Mouse (Mus musculus) adrenal gland, postnatal 4 days (tissue): ENCODE measurements around the gene Gm18596. TPM values are rescaled to one million over a fixed set of nuclear protein-coding genes. Genes with fewer than 3 reads are reported as not detected.
"Not testable (repeated sequence)": the region's sequence is repeated elsewhere in the genome, so short reads cannot be mapped to it uniquely, and the experiment has no call there.

Experiments
- DNase-seq, 2 experiments: peaks; one replicate each; pipeline ENCODE4 v3.0.0; 2021 to 2022; ENCODE audit warnings: low spot score in 2 of 2, mixed read lengths in 2 of 2
- long read RNA-seq, 2 experiments: library from polyadenylated mRNA; stranded (forward); transcript quantifications; one replicate each; pipeline ENCODE4 v2.0.0; 2021
- total RNA-seq, 2 experiments: library from RNA; stranded (reverse); gene quantifications; 2 replicates each; pipeline ENCODE4 v1.2.3; 2021

Gm18596 gene
- total RNA-seq = not detected
- long read RNA-seq, experiment 1 = 0 reads
- long read RNA-seq, experiment 2 = 0 reads

DNA sequence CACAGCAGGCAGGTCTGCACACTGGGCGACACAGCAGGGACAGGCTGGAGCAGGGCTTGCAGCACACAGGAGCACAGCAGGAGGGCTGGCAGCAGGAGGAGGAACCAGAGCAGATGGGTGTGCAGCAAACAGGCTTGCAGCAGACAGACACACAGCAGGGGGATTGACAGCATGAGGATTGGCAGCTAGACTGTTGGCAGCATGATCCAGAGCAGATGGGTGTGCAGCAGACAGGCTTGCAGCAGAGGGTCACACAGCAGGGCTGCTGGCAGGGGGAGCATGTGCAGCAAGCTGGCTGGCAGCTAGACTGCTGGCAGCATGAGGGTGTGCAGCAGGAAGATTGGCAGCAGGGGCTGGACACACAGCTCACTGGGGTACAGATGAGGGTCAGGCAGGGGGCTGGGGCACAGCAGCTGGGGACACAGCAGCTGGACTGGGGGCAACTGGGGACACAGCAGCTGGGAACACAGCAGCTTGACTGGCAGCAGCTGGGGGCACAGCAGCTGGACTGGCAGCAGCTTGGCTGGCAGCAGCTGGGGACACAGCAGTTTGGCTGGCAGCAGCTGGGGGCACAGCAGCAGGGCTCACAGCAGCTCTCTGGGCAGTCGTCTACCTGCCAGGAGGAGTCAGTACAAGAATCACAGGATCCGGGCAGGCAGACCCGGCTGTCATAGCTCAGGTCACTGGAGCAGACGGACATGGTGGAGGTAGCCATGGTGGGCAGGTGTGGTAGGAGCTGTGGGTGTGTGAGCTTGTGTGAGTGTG, at the start of gene Gm18596:
TSS of gene Gm18596 (minus strand) at position 715 of the 765 bp plus-strand sequence.
- not testable (repeated sequence) for DNase-seq

DNA sequence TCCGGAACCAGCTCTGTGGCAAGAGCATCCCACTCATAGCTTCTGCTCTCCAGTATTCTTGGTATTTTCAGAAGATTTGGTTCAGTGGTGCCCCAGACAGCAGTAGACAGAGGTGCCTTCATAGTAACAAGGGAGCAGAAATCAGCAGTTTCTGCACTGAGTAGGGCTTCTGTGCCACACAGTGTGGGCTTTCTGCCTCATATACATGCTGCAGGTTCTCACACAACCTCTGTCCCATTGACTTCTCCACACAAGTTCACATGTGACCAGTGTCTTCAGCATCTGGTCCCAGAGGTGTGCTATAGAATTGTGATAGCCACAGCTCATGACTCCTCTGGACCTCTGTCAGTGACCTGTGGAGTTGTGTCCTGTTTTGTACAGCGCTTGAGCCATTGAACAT, 46.2 kb upstream of the Gm18596 start:
- no peak for DNase-seq

DNA sequence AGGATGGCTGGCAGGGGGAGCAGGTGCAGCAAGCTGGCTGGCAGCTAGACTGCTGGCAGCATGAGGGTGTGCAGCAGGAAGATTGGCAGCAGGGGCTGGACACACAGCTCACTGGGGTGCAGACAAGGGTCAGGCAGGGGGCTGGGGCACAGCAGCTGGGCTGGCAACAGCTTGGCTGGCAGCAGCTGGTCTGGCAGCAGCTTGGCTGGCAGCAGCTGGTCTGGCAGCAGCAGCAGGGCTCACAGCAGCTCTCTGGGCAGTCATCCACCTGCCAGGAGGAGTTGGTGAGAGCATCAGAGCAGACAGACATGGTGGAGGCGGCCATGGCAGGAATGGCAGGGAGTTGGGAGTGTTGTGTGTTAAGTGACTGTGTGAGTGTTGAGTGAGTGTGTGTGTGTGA, 45.4 kb upstream of the Gm18596 start, which contains the start of gene Gm7137:
TSS of gene Gm7137 (minus strand) at position 325 of the 400 bp plus-strand sequence.
- not testable (repeated sequence) for DNase-seq

DNA sequence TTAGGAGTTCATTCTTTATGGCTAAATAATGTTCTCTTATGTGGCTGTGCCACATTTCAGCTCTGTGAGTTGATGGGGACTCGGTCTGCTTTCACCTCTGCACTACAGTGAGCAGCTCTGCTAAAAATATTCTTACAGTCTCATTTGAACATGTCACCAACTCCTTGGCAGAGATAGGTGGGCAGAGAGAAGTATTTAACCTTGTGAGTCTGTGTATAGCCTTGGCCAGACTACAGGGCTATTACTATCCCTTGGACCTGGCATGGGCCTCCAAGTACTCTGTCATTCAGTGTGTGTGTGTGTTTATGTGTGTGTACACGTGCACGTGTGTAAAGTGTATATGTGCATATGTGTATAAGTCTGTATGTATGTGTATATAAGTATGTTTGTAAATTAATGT, 41.0 kb upstream of the Gm18596 start:
- DNase-seq = not testable (repeated sequence)

DNA sequence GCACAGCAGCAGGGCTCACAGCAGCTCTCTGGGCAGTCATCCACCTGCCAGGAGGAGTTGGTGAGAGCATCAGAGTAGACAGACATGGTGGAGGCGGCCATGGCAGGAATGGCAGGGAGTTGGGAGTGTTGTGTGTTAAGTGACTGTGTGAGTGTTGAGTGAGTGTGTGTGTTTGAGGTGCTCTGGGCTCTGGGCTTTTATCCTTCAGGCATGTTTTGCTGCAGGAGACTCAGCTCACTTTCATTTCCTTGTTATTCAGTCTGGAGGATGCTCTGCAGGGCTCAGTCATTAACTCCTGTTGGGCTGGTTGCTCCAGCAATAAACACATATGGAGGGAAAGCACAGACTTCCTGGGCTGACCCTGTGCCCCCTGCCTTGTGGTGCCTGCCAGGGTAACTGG, 40.0 kb upstream of the Gm18596 start, which contains the start of gene Gm3250:
TSS of gene Gm3250 (minus strand) at position 101 of the 400 bp plus-strand sequence.
- not testable (repeated sequence) for DNase-seq

DNA sequence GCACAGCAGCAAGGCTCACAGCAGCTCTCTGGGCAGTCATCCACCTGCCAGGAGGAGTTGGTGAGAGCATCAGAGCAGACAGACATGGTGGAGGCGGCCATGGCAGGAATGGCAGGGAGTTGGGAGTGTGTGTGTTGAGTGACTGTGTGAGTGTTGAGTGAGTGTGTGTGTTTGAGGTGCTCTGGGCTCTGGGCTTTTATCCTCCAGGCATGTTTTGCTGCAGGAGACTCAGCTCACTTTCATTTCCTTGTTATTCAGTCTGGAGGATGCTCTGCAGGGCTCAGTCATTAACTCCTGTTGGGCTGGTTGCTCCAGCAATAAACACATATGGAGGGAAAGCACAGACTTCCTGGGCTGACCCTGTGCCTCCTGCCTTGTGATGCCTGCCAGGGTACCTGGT, 34.4 kb upstream of the Gm18596 start, which contains the start of gene Gm7138:
TSS of gene Gm7138 (minus strand) at position 101 of the 400 bp plus-strand sequence.
- DNase-seq = not testable (repeated sequence)

DNA sequence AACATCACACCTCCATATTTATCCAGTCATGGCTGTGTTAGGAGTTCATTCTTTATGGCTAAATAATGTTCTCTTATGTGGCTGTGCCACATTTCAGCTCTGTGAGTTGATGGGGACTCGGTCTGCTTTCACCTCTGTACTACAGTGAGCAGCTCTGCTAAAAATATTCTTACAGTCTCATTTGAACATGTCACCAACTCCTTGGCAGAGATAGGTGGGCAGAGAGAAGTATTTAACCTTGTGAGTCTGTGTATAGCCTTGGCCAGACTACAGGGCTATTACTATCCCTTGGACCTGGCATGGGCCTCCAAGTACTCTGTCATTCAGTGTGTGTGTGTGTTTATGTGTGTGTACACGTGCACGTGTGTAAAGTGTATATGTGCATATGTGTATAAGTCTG, 29.7 kb upstream of the Gm18596 start:
- DNase-seq = not testable (repeated sequence)

DNA sequence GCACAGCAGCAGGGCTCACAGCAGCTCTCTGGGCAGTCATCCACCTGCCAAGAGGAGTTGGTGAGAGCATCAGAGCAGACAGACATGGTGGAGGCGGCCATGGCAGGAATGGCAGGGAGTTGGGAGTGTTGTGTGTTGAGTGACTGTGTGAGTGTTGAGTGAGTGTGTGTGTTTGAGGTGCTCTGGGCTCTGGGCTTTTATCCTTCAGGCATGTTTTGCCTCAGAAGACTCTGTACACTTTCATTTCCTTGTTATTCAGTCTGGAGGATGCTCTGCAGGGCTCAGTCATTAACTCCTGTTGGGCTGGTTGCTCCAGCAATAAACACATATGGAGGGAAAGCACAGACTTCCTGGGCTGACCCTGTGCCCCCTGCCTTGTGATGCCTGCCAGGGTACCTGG, 28.8 kb upstream of the Gm18596 start, which contains the start of gene Gm3238:
TSS of gene Gm3238 (minus strand) at position 101 of the 400 bp plus-strand sequence.
- not testable (repeated sequence) for DNase-seq

DNA sequence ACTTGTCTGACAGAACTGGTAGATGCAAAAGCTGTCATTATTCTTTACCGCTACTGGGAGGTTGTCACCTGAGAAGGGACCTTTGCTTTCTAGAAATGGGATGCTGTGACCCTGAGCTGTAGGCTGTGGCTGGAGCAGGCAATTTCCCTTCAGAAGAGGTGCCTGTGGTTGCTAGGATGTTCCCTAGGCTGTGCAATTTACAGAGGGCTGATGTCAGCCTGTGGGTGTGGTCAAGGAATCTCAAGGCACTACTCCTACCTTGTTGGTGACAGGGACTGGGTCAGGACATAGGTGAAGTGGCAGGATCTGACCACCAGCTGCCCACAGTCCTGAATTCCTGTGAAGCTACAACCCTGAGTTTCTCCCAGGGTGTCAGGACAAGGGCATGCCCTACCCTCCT, 27.3 kb upstream of the Gm18596 start:
- no peak for DNase-seq

DNA sequence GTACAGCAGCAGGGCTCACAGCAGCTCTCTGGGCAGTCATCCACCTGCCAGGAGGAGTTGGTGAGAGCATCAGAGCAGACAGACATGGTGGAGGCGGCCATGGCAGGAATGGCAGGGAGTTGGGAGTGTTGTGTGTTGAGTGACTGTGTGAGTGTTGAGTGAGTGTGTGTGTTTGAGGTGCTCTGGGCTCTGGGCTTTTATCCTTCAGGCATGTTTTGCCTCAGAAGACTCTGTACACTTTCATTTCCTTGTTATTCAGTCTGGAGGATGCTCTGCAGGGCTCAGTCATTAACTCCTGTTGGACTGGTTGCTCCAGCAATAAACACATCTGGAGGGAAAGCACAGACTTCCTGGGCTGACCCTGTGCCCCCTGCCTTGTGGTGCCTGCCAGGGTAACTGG, 17.1 kb upstream of the Gm18596 start, which contains the start of gene Gm3233:
TSS of gene Gm3233 (minus strand) at position 101 of the 400 bp plus-strand sequence.
- not testable (repeated sequence) for DNase-seq

DNA sequence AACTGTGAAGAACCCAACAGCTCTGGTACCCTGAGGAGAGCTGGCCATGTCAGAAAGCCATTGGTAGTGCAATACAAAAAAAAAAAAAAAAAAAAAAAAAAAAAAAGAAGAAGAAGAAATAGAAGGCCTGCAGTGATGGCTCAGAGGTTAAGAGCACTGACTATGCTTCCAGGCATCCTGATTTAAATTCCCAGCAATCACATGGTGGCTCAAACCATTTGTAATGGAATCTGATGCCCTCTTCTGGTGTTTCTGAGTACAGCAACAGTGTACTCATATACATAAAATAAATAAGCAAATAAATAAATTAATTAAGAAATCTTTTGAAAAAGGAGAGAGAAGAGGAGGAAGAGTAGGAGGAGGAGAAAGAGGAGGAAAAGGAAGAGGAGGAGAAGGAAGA, 11.0 kb upstream of the Gm18596 start:
- no peak for DNase-seq

DNA sequence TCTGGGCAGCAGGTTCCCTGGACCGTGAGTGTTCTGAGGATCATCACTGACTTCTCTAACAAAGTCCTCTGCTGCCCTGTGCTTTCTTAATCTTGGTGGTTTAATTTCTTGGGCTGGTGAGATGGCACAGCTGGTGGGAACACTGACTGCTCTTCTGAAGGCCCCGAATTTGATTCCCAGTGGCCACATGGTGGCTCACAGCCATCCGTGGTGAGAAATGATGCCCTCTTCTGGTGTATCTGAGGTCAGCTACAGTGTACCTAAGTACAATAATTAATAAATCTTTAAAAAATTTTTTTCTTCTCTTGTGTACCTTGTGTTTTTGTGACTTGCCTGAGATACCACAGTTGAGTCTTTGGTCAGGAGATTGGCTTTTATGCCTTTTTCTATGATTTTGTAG, 9.9 kb upstream of the Gm18596 start:
- DNase-seq = not testable (repeated sequence)

DNA sequence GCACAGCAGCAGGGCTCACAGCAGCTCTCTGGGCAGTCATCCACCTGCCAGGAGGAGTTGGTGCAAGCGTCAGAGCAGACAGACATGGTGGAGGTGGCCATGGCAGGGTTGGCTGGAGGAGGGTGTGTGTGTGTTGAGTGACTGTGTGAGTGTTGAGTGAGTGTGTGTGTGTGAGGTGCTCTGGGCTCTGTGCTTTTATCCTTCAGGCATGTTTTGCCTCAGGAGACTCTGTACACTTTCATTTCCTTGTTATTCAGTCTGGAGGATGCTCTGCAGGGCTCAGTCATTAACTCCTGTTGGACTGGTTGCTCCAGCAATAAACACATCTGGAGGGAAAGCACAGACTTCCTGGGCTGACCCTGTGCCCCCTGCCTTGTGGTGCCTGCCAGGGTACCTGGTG, 8.8 kb upstream of the Gm18596 start, which contains the start of gene Gm9736:
TSS of gene Gm9736 (minus strand) at position 101 of the 400 bp plus-strand sequence.
- DNase-seq = not testable (repeated sequence)

DNA sequence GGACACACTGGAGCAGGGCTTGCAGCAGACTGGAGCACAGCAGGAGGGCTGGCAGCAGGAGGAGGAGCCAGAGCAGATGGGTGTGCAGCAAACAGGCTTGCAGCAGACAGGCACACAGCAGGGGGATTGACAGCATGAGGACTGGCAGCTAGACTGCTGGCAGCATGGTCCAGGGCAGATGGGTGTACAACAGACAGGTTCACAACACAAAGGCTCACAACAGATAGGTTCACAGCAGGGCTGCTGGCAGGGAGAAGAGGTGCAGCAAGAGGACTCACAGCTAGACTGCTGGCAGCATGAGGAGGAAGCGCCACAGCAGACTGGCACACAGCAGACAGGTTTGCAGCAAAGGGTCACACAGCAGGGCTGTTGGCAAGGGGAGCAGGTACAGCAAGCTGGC, 8.2 kb upstream of the Gm18596 start:
- DNase-seq = not testable (repeated sequence)

DNA sequence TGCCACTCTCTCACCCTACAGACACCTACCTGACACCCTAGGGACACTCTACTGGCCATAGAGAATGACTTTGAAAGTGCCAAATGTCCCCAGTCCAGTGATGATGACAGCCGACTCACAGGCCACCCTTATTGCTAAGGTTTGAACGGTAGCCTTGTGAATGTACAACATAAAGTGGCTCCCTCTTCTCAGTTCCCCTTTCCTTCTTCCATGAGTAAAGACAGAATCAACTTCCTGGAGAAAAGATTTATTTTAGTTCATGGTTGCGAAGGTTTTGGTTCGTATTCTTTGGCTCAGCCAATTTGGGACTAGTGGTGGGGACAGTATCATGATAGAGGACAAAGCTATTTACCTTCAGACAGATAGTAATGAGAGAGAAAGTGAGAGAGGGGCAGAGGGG, 3.5 kb downstream of the Gm18596 start:
- no peak for DNase-seq

DNA sequence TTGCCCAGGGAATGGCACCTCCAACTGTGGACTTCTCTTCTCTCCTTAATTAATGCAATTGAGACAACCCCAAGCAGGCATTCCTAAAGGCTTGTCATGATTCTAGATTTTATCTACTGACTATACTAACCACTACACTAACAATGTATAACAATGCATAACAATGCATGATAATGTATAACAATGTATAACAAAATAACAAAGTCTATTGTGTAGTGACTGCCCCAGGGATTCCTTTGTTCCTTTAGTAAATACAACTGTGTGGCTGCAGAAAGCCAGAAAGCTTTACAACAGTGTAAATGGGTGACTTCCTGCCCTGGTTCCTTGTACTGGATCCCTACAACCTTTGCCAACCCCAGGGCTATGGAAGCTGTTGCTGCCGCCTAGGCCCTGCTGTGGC, 6.5 kb downstream of the Gm18596 start:
- DNase-seq = no peak

DNA sequence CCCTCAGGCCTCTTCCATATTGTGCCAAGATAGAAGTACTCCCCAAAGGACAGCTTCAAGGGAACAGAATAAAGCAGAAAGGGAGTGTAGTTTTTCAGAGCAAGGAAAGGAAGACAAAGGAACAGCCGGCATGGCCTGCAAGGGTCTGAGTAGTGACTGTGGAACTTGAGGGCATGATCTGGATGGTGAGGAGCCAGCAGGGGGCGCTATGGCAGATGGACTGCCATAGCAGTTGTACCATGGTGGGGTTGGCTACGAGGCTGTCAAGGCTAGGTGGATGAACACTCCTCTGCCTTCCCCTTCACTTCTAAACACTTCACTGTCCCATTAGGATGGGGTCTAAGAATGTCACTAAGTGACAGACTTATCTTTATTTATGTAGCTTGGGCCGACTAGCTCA, 13.2 kb downstream of the Gm18596 start:
- DNase-seq = no peak

DNA sequence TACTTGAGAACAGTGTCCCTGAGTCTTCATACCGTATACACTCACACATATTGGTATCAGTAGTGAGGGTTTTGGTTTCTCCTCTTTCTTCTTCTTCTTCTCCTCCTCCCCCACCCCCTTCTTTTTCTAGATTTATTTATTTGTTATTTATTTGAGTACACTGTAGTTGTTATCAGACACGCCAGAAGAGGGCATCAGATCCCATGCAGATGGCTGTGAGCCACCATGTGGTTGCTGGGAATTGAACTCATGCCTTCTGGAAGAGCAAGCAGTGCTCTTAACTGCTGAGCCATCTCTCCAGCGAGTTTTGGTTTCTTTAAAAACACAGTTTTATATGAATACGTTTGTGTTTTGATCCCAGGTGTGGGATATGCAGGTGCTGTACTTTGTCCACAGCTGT, 14.2 kb downstream of the Gm18596 start:
- DNase-seq = no peak

DNA sequence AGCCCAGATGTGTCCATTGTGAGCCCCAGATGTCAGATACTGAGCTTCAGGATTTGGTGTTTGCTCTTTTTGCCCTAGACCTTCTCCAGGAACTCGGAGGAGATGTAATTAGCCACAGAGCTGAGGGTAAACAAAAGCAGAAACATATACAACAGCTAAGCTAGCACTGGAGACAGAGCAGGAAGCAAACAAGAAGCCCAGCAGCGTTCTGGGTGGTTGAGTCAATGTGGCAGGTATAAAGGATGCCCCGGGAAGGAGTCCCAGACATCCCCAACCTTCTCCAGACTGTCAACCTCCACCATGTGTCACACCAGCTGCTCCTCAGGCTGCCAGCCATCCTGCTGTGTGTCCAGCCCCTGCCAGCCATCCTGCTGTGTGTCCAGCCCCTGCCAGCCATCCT, 16.3 kb downstream of the Gm18596 start, which contains the start of gene Gm10100:
TSS of gene Gm10100 (plus strand) at position 301 of the 400 bp plus-strand sequence.
- DNase-seq = no peak

DNA sequence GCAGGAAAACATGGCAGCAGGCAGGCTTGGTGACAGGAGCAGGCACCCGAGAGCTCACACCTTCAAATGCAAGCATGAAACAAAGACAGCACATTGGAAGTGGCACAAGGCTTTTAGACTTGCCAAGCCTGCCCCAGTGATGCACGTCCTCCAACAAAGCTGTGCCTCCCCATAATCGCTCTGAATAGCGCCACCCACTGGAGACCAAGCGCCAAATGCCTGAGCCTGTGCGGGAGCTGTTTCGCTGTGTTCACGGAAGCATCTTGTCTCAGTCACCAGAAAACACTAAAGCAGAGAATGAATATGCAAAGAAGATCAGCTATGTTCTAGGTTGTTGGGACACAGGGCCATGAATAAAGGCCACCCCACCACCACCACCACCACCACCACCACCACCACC, 17.6 kb downstream of the Gm18596 start:
- DNase-seq = no peak

DNA sequence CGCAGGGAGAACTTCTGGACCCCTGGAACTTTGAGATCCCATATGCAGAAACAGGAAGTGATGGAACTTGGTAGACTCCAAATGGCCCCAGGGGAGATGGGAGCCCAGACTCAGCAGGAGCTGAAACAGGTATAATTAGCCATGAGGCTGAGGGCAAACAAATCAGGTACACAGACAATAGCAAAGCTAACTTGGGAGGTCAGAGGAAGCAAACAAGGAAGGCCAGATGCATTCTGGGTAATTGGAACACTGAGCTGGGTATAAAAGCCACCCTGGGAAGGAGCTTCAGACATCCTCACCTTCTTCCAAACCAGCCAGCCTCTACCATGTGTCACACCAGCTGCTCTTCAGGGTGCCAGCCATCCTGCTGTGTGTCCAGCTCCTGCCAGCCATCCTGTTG, 22.1 kb downstream of the Gm18596 start, which contains the start of gene Krtap12-1:
TSS of gene Krtap12-1 (plus strand) at position 301 of the 400 bp plus-strand sequence.
- DNase-seq = not testable (repeated sequence)

DNA sequence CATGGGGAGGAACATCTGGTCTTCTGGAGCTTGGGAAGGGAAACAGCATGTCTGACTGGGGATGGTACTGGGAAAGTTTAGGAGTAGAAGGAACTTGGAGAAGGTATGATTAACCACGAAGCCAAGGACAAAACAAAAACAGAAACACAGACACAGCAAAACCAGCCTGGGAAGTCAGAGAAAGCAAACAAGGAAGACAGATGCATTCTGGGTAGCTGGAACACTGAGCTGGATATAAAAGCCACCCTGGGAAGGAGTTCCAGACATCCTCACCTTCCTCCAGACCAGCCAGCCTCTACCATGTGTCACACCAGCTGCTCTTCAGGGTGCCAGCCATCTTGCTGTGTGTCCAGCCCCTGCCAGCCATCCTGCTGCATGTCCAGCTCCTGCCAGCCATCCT, 26.9 kb downstream of the Gm18596 start, which contains the start of gene Gm10142:
TSS of gene Gm10142 (plus strand) at position 301 of the 400 bp plus-strand sequence.
- no peak for DNase-seq
